Mouse (Mus musculus) heart, postnatal 25 days (tissue): ENCODE data around the gene Specc1. TPM values are rescaled to one million over a fixed set of nuclear protein-coding genes. Genes with fewer than 3 reads are reported as not detected.

ENCODE experiments used
- DNase-seq: peaks from one replicate; pipeline ENCODE4 v3.0.0; 2022; ENCODE audit warnings: low spot score
- intact Hi-C: fragments of 180-260 bp; cut with DNase I; formaldehyde crosslinking; loops from one replicate; pipeline ENCODE4 v1.15.1; 2025
- total RNA-seq, 2 experiments: library from RNA; stranded (reverse); gene quantifications; 2 replicates each; pipeline ENCODE4 v1.2.3; 2021

Specc1 gene
- total RNA-seq, 2 experiments from 2014 or later: 9.6 to 16.5 TPM

GRCm38 (mm10) chr11:62265642-62266041 is 309.1 kb downstream of the Specc1 start:
- intact Hi-C loops: no loop called here

GRCm38 (mm10) chr11:62266466-62267214 is 310.1 kb downstream of the Specc1 start:
- DNase-seq: no peak
- intact Hi-C loops: no loop called here

More at GRCm38 (mm10) chr11:62265642-62266041, 309.1 kb downstream of the Specc1 start:
- no peak for DNase-seq

- no peak for DNase-seq
- intact Hi-C loops: no loop called here
Observed at GRCm38 (mm10) chr11:62268381-62268780, 311.8 kb downstream of the Specc1 start.

- DNase-seq: no peak
- intact Hi-C loops: no loop called here
Observed at GRCm38 (mm10) chr11:62269097-62269496, 312.5 kb downstream of the Specc1 start.

GRCm38 (mm10) chr11:62270851-62271250 is 314.3 kb downstream of the Specc1 start:
- DNase-seq: no peak
- intact Hi-C loops: no loop called here

Other genes with a start within 250 kb of the Specc1 start
- not detected for gene Slc5a10, start 235.9 kb upstream of the Specc1 start, total RNA-seq
- 1 to 10 TPM; 6.8 TPM for gene Prpsap2, start 194.7 kb upstream of the Specc1 start, total RNA-seq
- gene Ulk2, start 101.7 kb upstream of the Specc1 start, total RNA-seq: 10 to 100 TPM; 46.3 to 51.6 TPM
- gene Akap10, start 26.5 kb upstream of the Specc1 start, total RNA-seq: 10 to 100 TPM; 14.1 to 14.5 TPM